Mouse (Mus musculus): ENCODE results near the gene Ube2ql1.

GRCm38 (mm10) chr13:69752875-69753274 lies 13.2 kb upstream of the Ube2ql1 start:
- TF ChIP-seq GATA1 (IDR thresholded peaks at IDR 0.05; ENCODE audit: low read length) (no peak), TAL1 (IDR thresholded peaks at IDR 0.05; ENCODE audit: low read length) (no peak)
